Mouse (Mus musculus): ENCODE data around the gene Olfr1248. TPM values are rescaled to one million over a fixed set of nuclear protein-coding genes. Genes with fewer than 3 reads are reported as not detected.

Gene Olfr1248
- not detected for polyA plus RNA-seq (2017; shearing (Covaris generic))

DNA sequence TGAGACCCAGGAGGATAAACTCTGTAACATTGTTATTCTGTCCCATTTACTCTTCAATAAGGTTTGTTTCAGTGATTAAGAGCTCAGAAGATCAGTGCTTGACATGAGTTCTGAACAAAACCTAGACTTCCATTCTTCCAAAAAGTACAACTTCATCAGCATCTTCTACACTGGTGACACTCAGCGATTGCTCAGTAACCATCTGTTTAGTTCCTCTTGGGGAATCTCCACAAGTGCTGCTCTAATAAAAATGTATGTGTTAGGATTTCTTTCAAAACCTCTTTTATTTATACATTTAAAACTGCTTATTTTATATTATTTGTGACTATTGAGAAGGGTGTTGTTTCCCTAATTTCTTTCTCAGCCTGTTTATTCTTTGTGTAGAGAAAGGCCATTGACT is at the start of gene Olfr1248:
Gene Olfr1248 (minus strand): TSS at position 101 of the 400 bp plus-strand sequence.

DNA sequence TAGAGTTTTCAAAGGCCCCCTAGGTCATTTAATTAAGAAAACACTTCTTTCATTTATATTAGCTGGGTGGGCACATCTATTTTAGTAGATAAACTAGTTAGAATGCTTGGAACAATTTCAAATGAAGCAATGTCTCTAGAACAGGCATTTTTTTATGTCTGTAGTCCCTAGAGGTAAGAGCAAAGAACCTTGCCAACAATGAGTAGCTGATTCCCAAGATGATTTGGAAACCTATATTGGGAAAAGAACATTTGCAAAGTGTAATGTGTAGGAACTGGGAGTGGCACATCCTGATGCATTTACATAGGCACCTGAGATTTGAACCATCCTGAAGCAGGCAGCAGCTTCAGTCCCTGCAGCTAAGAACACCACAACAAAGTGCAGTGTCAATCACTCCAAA is 43.3 kb upstream of the Olfr1248 start, which contains the start of gene Olfr1250:
Gene Olfr1250 (minus strand): TSS at position 101 of the 400 bp plus-strand sequence.

DNA sequence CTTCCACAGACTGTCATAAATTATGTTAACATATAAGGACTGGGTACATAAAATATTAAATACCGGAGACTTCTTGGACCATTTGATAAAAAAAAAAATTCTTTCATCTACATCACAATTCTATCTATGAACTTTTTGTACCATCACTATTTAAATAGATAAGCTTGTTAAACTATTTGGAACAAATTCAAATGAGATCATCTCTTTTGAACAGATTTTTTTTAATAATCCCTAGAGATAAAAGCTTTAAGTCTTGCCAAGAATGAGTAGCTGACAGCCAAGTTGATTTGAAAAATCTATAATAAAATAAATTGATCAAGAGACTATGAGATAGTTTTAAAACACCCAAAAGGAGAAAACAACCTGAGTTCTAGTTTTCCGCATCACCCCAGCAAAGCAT is 16.8 kb upstream of the Olfr1248 start, which contains the start of gene Olfr1249:
Gene Olfr1249 (minus strand): TSS at position 101 of the 400 bp plus-strand sequence.

DNA sequence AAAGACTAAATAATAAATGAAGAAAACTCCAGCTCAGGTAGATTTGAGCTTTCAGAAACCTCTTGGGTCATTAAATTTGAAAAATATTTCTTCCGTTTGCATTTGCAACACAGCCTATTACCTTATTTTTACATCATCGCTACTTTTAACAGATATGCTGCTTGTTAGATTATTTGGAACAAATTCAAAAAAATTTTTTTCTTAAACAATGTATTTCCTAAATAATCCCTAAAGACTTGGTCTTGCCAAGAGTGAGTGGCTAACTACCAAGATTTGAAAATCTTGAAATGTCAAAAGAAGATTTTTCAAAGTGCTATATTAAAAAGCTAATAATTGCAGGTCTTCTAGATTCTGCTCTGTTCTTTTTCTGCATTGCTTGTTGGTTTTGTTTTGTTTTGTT is 4.0 kb downstream of the Olfr1248 start, which contains the start of gene Olfr1247:
Gene Olfr1247 (minus strand): TSS at position 101 of the 400 bp plus-strand sequence.

DNA sequence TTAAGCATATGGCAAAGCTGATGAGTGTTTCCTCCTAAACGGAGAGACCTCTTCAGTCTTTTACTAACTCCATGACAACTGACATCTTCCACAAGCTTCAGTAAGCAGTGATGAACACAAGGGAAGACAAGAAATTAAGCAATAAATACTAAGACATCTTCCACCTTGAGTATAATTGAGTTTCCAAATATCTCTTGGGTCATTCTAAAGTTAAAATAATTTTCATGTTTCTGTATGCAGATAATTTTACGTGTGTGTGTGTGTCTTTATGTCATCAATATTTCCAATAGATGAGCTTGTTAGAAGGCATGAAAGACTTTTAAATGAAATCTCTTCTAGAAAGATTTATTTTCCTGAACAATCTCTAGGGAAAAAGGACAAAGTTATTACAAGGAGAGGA is 25.0 kb downstream of the Olfr1248 start, which contains the start of gene Olfr1246:
Gene Olfr1246 (minus strand): TSS at position 101 of the 400 bp plus-strand sequence.

DNA sequence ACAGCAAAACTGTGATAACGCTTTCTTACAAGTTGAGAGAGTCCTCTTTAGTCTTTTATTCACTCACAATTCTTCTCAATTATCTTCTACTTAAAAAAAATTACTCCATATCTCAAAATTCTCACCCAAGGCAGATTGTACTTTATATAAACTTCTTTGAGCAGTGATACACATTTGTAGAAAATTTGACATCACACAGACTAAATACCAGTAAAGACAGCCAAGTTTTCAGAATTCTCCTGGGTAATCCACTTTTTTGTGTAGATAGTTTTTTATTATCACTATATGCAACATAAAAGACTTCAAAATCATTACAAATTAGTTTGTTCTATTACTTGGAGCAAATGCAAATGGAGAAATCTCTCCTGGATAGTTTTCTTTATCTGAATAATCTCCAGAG is 39.7 kb downstream of the Olfr1248 start, which contains the start of gene Olfr1245:
Gene Olfr1245 (minus strand): TSS at position 101 of the 400 bp plus-strand sequence.

Other genes with a start within 250 kb of the Olfr1248 start
- gene Olfr1238, start 208.6 kb downstream of the Olfr1248 start, polyA plus RNA-seq (2017; shearing (Covaris generic)): not detected
- not detected for gene Olfr1239, start 197.8 kb downstream of the Olfr1248 start, polyA plus RNA-seq (2017; shearing (Covaris generic))
- not detected for gene Olfr1240, start 175.2 kb downstream of the Olfr1248 start, polyA plus RNA-seq (2017; shearing (Covaris generic))
- not detected for gene Olfr1241, start 131.1 kb downstream of the Olfr1248 start, polyA plus RNA-seq (2017; shearing (Covaris generic))
- gene Olfr1242, start 119.9 kb downstream of the Olfr1248 start, polyA plus RNA-seq (2017; shearing (Covaris generic)): not detected
- gene Olfr1243, start 86.8 kb downstream of the Olfr1248 start, polyA plus RNA-seq (2017; shearing (Covaris generic)): not detected
- not detected for gene Olfr1245, start 39.8 kb downstream of the Olfr1248 start, polyA plus RNA-seq (2017; shearing (Covaris generic))
- not detected for gene Olfr1246, start 25.1 kb downstream of the Olfr1248 start, polyA plus RNA-seq (2017; shearing (Covaris generic))
- not detected for gene Olfr1247, start 4.1 kb downstream of the Olfr1248 start, polyA plus RNA-seq (2017; shearing (Covaris generic))
- not detected for gene Olfr1249, start 16.7 kb upstream of the Olfr1248 start, polyA plus RNA-seq (2017; shearing (Covaris generic))
- gene Olfr1250, start 43.2 kb upstream of the Olfr1248 start, polyA plus RNA-seq (2017; shearing (Covaris generic)): not detected
- not detected for gene Olfr1251, start 53.7 kb upstream of the Olfr1248 start, polyA plus RNA-seq (2017; shearing (Covaris generic))
- not detected for gene Olfr1252, start 106.8 kb upstream of the Olfr1248 start, polyA plus RNA-seq (2017; shearing (Covaris generic))
- gene Olfr1253, start 138.8 kb upstream of the Olfr1248 start, polyA plus RNA-seq (2017; shearing (Covaris generic)): not detected
- not detected for gene Olfr1254, start 175.4 kb upstream of the Olfr1248 start, polyA plus RNA-seq (2017; shearing (Covaris generic))
- not detected for gene Olfr1255, start 193.8 kb upstream of the Olfr1248 start, polyA plus RNA-seq (2017; shearing (Covaris generic))
- not detected for gene Olfr1256, start 223.3 kb upstream of the Olfr1248 start, polyA plus RNA-seq (2017; shearing (Covaris generic))
- gene Olfr48, start 230.0 kb upstream of the Olfr1248 start, polyA plus RNA-seq (2017; shearing (Covaris generic)): not detected